Mouse (Mus musculus) liver, adult 2 months (tissue): ENCODE results near the gene Slc16a12.

Experiments
- CTCF ChIP-seq: fragments of 200-500 bp; IDR thresholded peaks from 2 replicates; pipeline ENCODE4 v1.5.1; 2011; ENCODE audit warnings: low read depth, low read length, control low read depth
- POLR2A ChIP-seq: fragments of 200-500 bp; IDR thresholded peaks from 2 replicates; pipeline ENCODE4 v1.6.1; 2011; ENCODE audit warnings: low read length, control low read depth; ENCODE audit not compliant: insufficient read depth; ENCODE audit errors: extremely low read depth

DNA sequence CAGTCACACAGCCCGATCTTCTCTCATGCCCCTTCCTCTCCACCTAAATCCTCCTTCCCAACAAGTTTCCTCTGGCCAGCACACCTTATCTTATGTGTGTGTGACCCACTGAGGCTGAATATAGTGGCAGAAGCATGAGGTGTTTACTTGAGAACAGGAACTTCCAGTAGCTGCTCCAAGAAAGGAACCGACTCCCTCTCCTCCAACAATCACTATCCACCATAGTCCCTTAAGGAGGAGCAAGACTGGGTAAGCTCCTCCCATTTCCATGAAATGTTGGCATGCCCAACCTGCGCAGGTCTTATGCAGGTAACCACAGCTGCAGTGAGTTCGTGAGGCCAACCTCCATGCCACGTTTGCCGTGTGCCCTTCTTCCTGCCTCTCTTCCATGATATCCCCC is 23.7 kb upstream of the Slc16a12 start:
- TF ChIP-seq CTCF: no peak
- TF ChIP-seq POLR2A: no peak
